Mouse (Mus musculus): ENCODE measurements around the gene Gm12216. TPM values are rescaled to one million over a fixed set of nuclear protein-coding genes. Genes with fewer than 3 reads are reported as not detected.
"Not testable (repeated sequence)": the region's sequence is repeated elsewhere in the genome, so short reads cannot be mapped to it uniquely, and the experiment has no call there.

Gm12216 gene
- polyA plus RNA-seq, 1 experiment = 1.6 TPM

DNA sequence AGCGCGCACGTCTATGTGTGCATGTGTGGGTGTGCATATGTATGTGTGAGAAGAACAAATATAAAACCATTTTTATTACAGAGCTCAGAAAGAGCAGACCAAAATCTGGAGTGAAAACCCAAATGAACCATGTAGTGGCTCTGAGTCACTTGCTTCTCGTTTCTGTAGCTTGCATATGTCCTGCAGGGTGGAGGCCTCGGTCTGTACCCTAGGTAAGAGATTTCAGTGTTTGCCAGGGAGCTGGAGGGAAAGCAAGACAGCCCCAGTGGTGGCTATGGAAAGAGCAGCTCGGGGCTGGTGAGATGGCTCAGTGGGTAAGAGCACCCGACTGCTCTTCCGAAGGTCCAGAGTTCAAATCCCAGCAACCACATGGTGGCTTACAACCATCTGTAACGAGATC is 1.9 kb upstream of the Gm12216 start:
- H3K4me3 ChIP-seq; H3K36me3 ChIP-seq (ENCODE audit: control insufficient read depth, insufficient read depth); H3ac ChIP-seq (ENCODE audit: control insufficient read depth, insufficient read length); H3K4me2 ChIP-seq (ENCODE audit: low read depth); H3K79me2 ChIP-seq (ENCODE audit: control insufficient read depth, insufficient read depth); H3K27me3 ChIP-seq (ENCODE audit: control insufficient read depth, insufficient read depth, insufficient read length): not testable (repeated sequence)

DNA sequence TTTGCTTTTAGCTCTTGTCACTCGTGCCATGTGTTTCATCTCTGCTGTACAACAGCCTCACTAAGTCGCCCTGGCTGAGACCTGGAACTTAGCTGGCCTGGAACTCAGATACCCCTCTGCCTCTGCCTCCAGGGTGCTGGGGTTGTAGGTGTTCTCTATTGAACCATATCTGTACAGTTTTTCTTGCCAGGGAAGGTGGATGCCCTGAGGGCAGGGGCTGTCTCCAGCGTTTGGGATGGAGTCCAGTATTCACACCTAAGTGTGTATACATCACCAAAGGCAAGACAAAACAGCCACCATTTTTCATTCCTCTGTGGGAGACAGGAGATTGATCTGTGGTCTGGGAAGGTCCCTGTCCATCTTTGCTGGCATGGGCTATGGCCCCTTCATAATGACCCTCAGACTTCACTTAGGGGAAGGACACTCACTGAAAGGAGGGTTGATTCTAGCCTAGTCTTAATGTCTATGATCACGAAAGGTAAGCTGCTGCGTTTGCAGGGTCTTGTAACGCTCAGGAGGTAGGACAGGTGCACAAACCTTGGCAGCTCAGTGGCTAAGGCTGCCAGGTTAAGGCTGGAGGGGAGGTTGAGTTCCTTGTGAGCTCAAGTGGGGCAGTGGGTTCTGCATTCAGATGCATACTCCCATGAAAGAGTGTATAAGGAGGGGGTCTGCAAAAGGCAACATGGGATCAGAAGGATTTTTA is 847 bp downstream of the Gm12216 start:
- Histone ChIP-seq H3K27me3 (ENCODE audit: control insufficient read depth, insufficient read depth, insufficient read length) (no peaks in the 10 kb centered on the region), H3K4me3 (peak overlapping the region; percentile 35), H3K79me2 (ENCODE audit: control insufficient read depth, insufficient read depth) (no peaks in the 10 kb centered on the region), H3K4me2 (ENCODE audit: low read depth) (peak overlapping the region; percentile 68), H3K36me3 (ENCODE audit: control insufficient read depth, insufficient read depth) (no peaks in the 10 kb centered on the region), H3ac (ENCODE audit: control insufficient read depth, insufficient read length) (no peak overlapping the region)
- TF ChIP-seq POLR2A (IDR thresholded peaks at IDR 0.05; ENCODE audit: insufficient read length, low read depth) = no peak
- no peak for TF ChIP-seq MYOD1 (IDR thresholded peaks at IDR 0.05; ENCODE audit: control insufficient read depth in 1 of 3, insufficient read length in 2 of 3, low read depth in 2 of 3)
- no peak for TF ChIP-seq TCF3 (IDR thresholded peaks at IDR 0.05; ENCODE audit: insufficient read length, low read depth)
- TF ChIP-seq TCF12 (IDR thresholded peaks at IDR 0.05; ENCODE audit: insufficient read depth, poor library complexity, severe bottlenecking) = no peak
- no peak for TF ChIP-seq CEBPB (IDR thresholded peaks at IDR 0.05; ENCODE audit: insufficient read depth, poor library complexity, severe bottlenecking)
- TF ChIP-seq MYOG (IDR thresholded peaks at IDR 0.05; ENCODE audit: control insufficient read depth in 1 of 3, insufficient read depth in 1 of 3, insufficient read length in 2 of 3, low read depth in 2 of 3) = no peak
- TF ChIP-seq POLR2AphosphoS2 (IDR thresholded peaks at IDR 0.05; ENCODE audit: insufficient read length, low read depth) = no peak
- TF ChIP-seq REST (IDR thresholded peaks at IDR 0.05; ENCODE audit: insufficient read depth, insufficient read length) = no peak

DNA sequence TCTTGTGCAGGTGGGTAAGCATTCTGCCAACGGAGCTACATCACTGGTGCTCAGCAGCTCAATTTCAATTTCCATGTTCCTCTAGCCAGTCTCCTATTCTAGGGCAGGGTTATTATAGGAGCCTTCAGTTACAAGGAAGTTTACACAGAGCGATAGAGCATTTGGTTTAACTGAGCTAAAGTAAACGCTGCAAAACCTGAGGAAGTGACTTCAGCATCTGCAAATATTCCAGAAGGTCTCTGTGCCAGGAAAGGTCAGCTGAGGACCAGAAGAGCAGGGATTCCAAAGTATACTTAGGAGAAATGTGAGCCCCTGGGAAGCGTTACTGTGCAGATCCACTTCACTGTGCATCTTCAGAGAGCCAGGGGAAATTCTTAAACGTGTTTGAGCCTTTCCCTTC is 5.4 kb downstream of the Gm12216 start:
- Histone ChIP-seq H3K4me3 (no peak overlapping the region), H3K79me2 (ENCODE audit: control insufficient read depth, insufficient read depth) (no peaks in the 10 kb centered on the region), H3K4me2 (ENCODE audit: low read depth) (no peak overlapping the region), H3ac (ENCODE audit: control insufficient read depth, insufficient read length) (no peak overlapping the region), H3K27me3 (ENCODE audit: control insufficient read depth, insufficient read depth, insufficient read length) (no peaks in the 10 kb centered on the region), H3K36me3 (ENCODE audit: control insufficient read depth, insufficient read depth) (no peaks in the 10 kb centered on the region)
- TF ChIP-seq POLR2A (IDR thresholded peaks at IDR 0.05; ENCODE audit: insufficient read length, low read depth) (no peak), MAX (IDR thresholded peaks at IDR 0.05; ENCODE audit: low read depth) (no peak), SRF (IDR thresholded peaks at IDR 0.05; ENCODE audit: control insufficient read depth, insufficient read length, low read depth) (no peak), E2F4 (IDR thresholded peaks at IDR 0.05; ENCODE audit: insufficient read depth) (no peak), MYOG (IDR thresholded peaks at IDR 0.05; ENCODE audit: control insufficient read depth in 1 of 3, insufficient read depth in 1 of 3, insufficient read length in 2 of 3, low read depth in 2 of 3) (no peak), REST (IDR thresholded peaks at IDR 0.05; ENCODE audit: insufficient read depth, insufficient read length) (no peak)

DNA sequence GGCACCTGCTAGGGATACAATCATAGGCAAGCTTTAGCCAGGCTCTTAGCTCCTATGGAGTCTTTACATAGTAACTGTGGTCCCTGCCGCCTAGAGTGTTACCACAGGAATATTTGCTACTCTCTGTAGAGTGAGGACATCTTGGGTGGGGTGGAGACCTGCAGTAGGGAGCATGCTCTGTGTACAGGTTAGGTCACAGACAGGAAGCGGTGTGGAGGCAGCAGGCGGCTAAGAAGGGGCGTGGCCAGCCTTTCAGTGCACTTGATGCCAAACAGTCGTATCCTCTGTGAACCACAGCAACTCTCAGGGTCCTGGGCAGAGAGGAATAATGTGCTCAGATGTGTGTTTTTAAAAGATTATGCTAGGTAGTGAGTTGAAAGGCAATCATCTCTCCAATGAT is 7.3 kb downstream of the Gm12216 start:
- no peaks in the 10 kb centered on the region for H3K27me3 ChIP-seq (ENCODE audit: control insufficient read depth, insufficient read depth, insufficient read length)
- H3K36me3 ChIP-seq (ENCODE audit: control insufficient read depth, insufficient read depth) = no peaks in the 10 kb centered on the region
- H3K79me2 ChIP-seq (ENCODE audit: control insufficient read depth, insufficient read depth) = no peaks in the 10 kb centered on the region
- no peak overlapping the region for H3ac ChIP-seq (ENCODE audit: control insufficient read depth, insufficient read length)
- H3K4me2 ChIP-seq (ENCODE audit: low read depth) = no peak overlapping the region
- H3K4me3 ChIP-seq = no peak overlapping the region
- TF ChIP-seq E2F4 (IDR thresholded peaks at IDR 0.05; ENCODE audit: insufficient read depth) = no peak
- TF ChIP-seq MYOD1 (IDR thresholded peaks at IDR 0.05; ENCODE audit: control insufficient read depth in 1 of 3, insufficient read length in 2 of 3, low read depth in 2 of 3) = no peak
- TF ChIP-seq POLR2AphosphoS2 (IDR thresholded peaks at IDR 0.05; ENCODE audit: insufficient read length, low read depth) = no peak
- no peak for TF ChIP-seq TCF3 (IDR thresholded peaks at IDR 0.05; ENCODE audit: insufficient read length, low read depth)
- no peak for TF ChIP-seq MAX (IDR thresholded peaks at IDR 0.05; ENCODE audit: low read depth)
- TF ChIP-seq CEBPB (IDR thresholded peaks at IDR 0.05; ENCODE audit: insufficient read depth, poor library complexity, severe bottlenecking) = no peak
- TF ChIP-seq MYOG (IDR thresholded peaks at IDR 0.05; ENCODE audit: control insufficient read depth in 1 of 3, insufficient read depth in 1 of 3, insufficient read length in 2 of 3, low read depth in 2 of 3) = no peak
- no peak for TF ChIP-seq TCF12 (IDR thresholded peaks at IDR 0.05; ENCODE audit: insufficient read depth, poor library complexity, severe bottlenecking)
- TF ChIP-seq SRF (IDR thresholded peaks at IDR 0.05; ENCODE audit: control insufficient read depth, insufficient read length, low read depth) = no peak
- TF ChIP-seq POLR2A (IDR thresholded peaks at IDR 0.05; ENCODE audit: insufficient read length, low read depth) = no peak
- TF ChIP-seq REST (IDR thresholded peaks at IDR 0.05; ENCODE audit: insufficient read depth, insufficient read length) = no peak
- no peak for TF ChIP-seq USF1 (IDR thresholded peaks at IDR 0.05; ENCODE audit: low read depth)

DNA sequence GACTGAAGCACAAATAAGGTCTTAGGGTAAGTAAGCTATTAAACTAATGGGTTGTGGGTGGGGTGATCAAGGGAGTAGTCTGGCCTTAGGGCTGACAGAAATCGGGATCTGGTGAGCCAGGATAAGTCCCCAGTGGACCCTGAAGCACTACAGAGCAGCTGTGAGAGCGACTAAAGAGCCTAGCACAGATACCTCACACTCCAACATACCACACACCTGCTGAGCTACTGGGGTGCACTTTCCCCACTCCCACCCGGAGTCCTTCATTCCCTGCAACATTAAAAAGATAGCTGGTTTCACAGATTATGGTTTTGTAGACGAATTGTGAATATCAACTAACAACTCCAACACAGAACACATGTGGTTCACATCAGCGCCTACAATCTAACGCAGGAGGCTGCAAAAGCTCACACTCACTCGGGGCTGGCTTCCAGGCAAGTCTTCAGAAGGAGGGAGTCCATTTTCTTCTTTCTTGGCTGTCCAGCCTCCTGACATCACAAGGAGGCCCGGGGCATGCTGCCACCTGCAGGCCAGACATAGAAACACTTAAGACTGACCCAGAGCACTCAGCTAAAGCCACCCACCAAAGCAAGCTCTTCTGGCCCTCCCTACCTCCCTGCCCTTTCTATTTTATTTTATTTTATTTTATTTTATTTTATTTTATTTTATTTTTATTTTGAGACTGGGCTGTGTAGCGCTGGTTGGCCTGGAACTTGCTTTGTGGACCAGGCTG is 9.3 kb downstream of the Gm12216 start:
- Histone ChIP-seq H3K4me2 (ENCODE audit: low read depth) (peak overlapping the region; percentile 45), H3ac (ENCODE audit: control insufficient read depth, insufficient read length) (no peak overlapping the region), H3K79me2 (ENCODE audit: control insufficient read depth, insufficient read depth) (no peaks in the 10 kb centered on the region), H3K27me3 (ENCODE audit: control insufficient read depth, insufficient read depth, insufficient read length) (no peaks in the 10 kb centered on the region), H3K4me3 (no peak overlapping the region), H3K36me3 (ENCODE audit: control insufficient read depth, insufficient read depth) (no peaks in the 10 kb centered on the region)
- TF ChIP-seq POLR2A (IDR thresholded peaks at IDR 0.05; ENCODE audit: insufficient read length, low read depth) = no peak
- no peak for TF ChIP-seq SRF (IDR thresholded peaks at IDR 0.05; ENCODE audit: control insufficient read depth, insufficient read length, low read depth)
- no peak for TF ChIP-seq MYOD1 (IDR thresholded peaks at IDR 0.05; ENCODE audit: control insufficient read depth in 1 of 3, insufficient read length in 2 of 3, low read depth in 2 of 3)
- TF ChIP-seq TCF12 (IDR thresholded peaks at IDR 0.05; ENCODE audit: insufficient read depth, poor library complexity, severe bottlenecking) = no peak
- TF ChIP-seq MAX (IDR thresholded peaks at IDR 0.05; ENCODE audit: low read depth) = no peak
- TF ChIP-seq USF1 (IDR thresholded peaks at IDR 0.05; ENCODE audit: low read depth) = no peak
- TF ChIP-seq MYOG (IDR thresholded peaks at IDR 0.05; ENCODE audit: control insufficient read depth in 1 of 3, insufficient read depth in 1 of 3, insufficient read length in 2 of 3, low read depth in 2 of 3) = no peak
- TF ChIP-seq REST (IDR thresholded peaks at IDR 0.05; ENCODE audit: insufficient read depth, insufficient read length) = no peak
- no peak for TF ChIP-seq CEBPB (IDR thresholded peaks at IDR 0.05; ENCODE audit: insufficient read depth, poor library complexity, severe bottlenecking)
- no peak for TF ChIP-seq TCF3 (IDR thresholded peaks at IDR 0.05; ENCODE audit: insufficient read length, low read depth)
- no peak for TF ChIP-seq POLR2AphosphoS2 (IDR thresholded peaks at IDR 0.05; ENCODE audit: insufficient read length, low read depth)

Measured in myocyte (in vitro differentiated cells).